Comparison of ENCODE assay signal across 1 mouse cellular context in the genomic region with DNA sequence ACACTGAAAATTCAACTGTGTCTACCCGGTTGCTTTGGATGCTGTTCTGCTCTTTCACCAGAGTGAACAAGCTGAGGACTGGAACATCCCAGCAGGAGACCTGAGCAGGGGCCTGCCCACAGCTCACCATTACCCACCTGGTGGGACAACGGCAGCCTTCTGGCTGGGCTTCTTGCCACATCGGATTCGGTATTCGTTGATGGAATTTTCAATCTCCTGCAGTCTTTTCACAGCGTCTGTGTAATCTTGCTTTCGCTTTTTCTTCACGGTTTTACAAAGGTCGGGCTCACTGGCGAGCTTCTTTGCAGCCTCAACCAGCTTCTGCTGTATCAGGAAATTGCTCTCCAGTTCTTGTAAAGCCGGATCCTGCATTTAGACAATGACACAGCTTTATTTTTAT.
TF ChIP-seq lines count a peak whose summit lies in the region.

No protein-coding gene starts in this region.

TF ChIP-seq in CH12.LX, 34 proteins besides CTCF, POLR2A, EP300 and RAD21 (continued from another document):
- no peak for TF ChIP-seq MAX (IDR thresholded peaks at IDR 0.05; ENCODE audit: low read length)
- TF ChIP-seq PAX5 (IDR thresholded peaks at IDR 0.05; ENCODE audit: low read length) = no peak
- no peak for TF ChIP-seq USF1 (IDR thresholded peaks at IDR 0.05; ENCODE audit: low read depth, low read length)
- no peak for TF ChIP-seq NRF1 (IDR thresholded peaks at IDR 0.05; ENCODE audit: low read depth, low read length)
- TF ChIP-seq ZNF384 (IDR thresholded peaks at IDR 0.05; ENCODE audit: low read depth, low read length) = no peak
- no peak for TF ChIP-seq ETS1 (conservative IDR thresholded peaks at IDR 0.05; ENCODE audit: low read depth, low read length)
- TF ChIP-seq UBTF (IDR thresholded peaks at IDR 0.05; ENCODE audit: low read depth, low read length) = no peak
- no peak for TF ChIP-seq NELFE (IDR thresholded peaks at IDR 0.05; ENCODE audit: low read depth, low read length)
- TF ChIP-seq HCFC1 (IDR thresholded peaks at IDR 0.05; ENCODE audit: low read depth, low read length) = no peak
- no peak for TF ChIP-seq GABPA (IDR thresholded peaks at IDR 0.05; ENCODE audit: insufficient replicate concordance, low read depth, low read length)
